Mouse (Mus musculus) midbrain, postnatal 0 days (tissue): ENCODE results near the gene Cfap99. TPM values are rescaled to one million over a fixed set of nuclear protein-coding genes. Genes with fewer than 3 reads are reported as not detected.

Experiments
- ATAC-seq: fragments of 200-750 bp; cut with Nextera tagmentation; 2 replicates; pipeline ENCODE4 v1.8.0; 2017; ENCODE audit warnings: moderate number of reproducible peaks, mild to moderate bottlenecking, moderate TSS enrichment, moderate library complexity; ENCODE audit not compliant: low FRiP score
- DNase-seq: peaks from one replicate; pipeline ENCODE4 v3.0.0-alpha.2; 2015; ENCODE audit warnings: low spot score
- H3K27ac ChIP-seq: fragments of 300-500 bp; sonication (generic); 2 replicates; pipeline ENCODE4 v1.5.1; 2014; ENCODE audit warnings: low read depth, mild to moderate bottlenecking, low read length, mixed read lengths
- H3K27me3 ChIP-seq: fragments of 300-500 bp; sonication (generic); 2 replicates; pipeline ENCODE4 v1.6.1; 2014; ENCODE audit warnings: low read length, control low read depth, mixed read lengths; ENCODE audit not compliant: insufficient read depth
- H3K36me3 ChIP-seq: fragments of 300-500 bp; sonication (generic); 2 replicates; pipeline ENCODE4 v1.6.1; 2014; ENCODE audit warnings: low read length, control low read depth, mixed read lengths; ENCODE audit not compliant: insufficient read depth
- H3K4me1 ChIP-seq: fragments of 300-500 bp; sonication (generic); 2 replicates; pipeline ENCODE4 v1.6.1; 2014; ENCODE audit warnings: mild to moderate bottlenecking, control low read depth, antibody characterized with exemption, low read length, mixed read lengths; ENCODE audit not compliant: insufficient read depth
- H3K4me2 ChIP-seq: fragments of 300-500 bp; sonication (generic); 2 replicates; pipeline ENCODE4 v1.6.1; 2014; ENCODE audit warnings: low read depth, mild to moderate bottlenecking, low read length, mixed read lengths; ENCODE audit not compliant: poor library complexity, severe bottlenecking
- H3K4me3 ChIP-seq: fragments of 300-500 bp; sonication (generic); 2 replicates; pipeline ENCODE4 v1.5.1; 2014; ENCODE audit warnings: low read depth, mild to moderate bottlenecking, low read length, moderate library complexity
- H3K9ac ChIP-seq: fragments of 300-500 bp; sonication (generic); replicated peaks from 2 replicates; pipeline ENCODE4 v1.6.1; 2014; ENCODE audit warnings: mild to moderate bottlenecking, low read length, moderate library complexity, mixed read lengths; ENCODE audit not compliant: poor library complexity, severe bottlenecking
- H3K9me3 ChIP-seq: fragments of 300-500 bp; sonication (generic); 2 replicates; pipeline ENCODE4 v1.6.1; 2016; ENCODE audit warnings: low read length, control low read depth
- CTCF ChIP-seq: IDR thresholded peaks from 2 replicates; pipeline ENCODE4 v1.5.1; 2016; ENCODE audit warnings: antibody characterized with exemption, mild to moderate bottlenecking
- WGBS: fragments of 180-500 bp; shearing (Covaris S2); extraction: QIAGEN DNeasy Blood & Tissue Kit; methylation state at CpG from one replicate; pipeline ENCODE4 v1.1.7; 2014; 5-methylcytosine and 5-hydroxymethylcytosine counted together
- polyA plus RNA-seq: library from polyadenylated mRNA; unstranded; fragments of >200 nt; fragmentation: Nextera tagmentation; extraction: Ambion mirVana; gene quantifications from 2 replicates; pipeline ENCODE4 v1.2.1, GENCODE M21; 2015
- total RNA-seq: library from RNA; depleted of rRNA; stranded (reverse); fragments of >200 nt; gene quantifications from 2 replicates; pipeline ENCODE4 v1.2.3, GENCODE M21; 2014

Gene Cfap99
- total and polyA plus RNA-seq, 2 experiments from 2014 or later, result 0.37 to 2.1 TPM

DNA sequence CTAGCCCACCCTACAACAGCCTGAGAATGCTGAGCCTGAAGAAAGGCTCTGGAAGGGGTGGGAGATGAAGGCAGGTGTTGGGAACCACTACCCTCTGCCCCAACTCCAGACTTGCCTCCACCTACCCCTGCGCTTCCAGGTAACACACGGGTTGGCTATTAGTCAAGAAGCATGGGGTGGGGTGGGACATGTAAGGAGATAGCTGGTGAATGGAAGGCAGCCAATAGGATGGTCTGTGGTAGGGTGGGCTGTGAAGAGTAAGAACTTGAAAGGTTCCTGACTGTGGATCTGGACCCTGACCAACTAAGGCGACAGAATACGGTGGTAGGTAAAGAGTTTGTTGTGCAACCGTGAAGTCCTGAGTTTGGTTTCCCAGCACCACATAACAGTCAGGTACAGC lies 5.0 kb upstream of the Cfap99 start:
- H3K9ac ChIP-seq, result no peak overlapping the region
- no peak overlapping the region for H3K4me2 ChIP-seq
- no peak for DNase-seq
- H3K27me3 ChIP-seq, result peaks cover 6% of the 10 kb centered on the region; the same call in 1 of the 2 replicates
- ATAC-seq, result no peak
- no peak overlapping the region for H3K27ac ChIP-seq
- WGBS, result 80% methylated on average over 5 of the region's 5 CpGs
- H3K9me3 ChIP-seq, result no peaks in the 10 kb centered on the region
- no peaks in the 10 kb centered on the region for H3K36me3 ChIP-seq
- no peak overlapping the region for H3K4me3 ChIP-seq
- no peak for TF ChIP-seq CTCF
- 0 out of 2 replicates have a peak, but pooled peaks cover 4% of the 10 kb centered on the region for H3K4me1 ChIP-seq

DNA sequence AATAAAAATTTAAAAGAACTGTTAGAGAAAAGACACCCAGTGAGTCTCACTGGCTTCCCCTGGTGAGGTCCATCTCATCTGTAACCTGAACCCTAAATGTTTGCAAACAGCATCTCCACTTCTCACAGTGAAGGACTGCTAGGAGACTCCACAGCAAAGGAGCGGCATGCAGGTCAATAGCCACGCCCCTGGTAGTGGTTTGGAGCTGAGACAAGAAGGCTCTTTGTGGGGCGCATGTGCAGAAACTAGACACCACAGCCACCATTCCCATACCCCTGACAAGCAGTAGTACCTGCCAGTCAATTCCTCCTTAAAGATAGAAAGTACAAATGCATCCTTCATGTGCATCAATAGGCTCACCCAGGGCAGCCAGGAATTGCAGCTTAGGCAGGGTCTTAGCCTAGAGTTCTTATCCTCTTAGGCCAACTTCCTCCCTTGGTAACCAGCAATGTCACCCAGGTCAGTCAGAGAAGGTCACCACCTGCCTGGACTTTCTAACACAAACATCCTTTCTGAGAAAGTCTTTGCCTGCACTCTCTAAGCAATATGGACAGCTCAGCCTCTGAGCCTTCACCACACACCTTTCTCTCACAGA lies 4.1 kb upstream of the Cfap99 start:
- no peak overlapping the region for H3K4me3 ChIP-seq
- H3K9me3 ChIP-seq, result no peaks in the 10 kb centered on the region
- 59% methylated on average over 3 of the region's 3 CpGs for WGBS
- no peak overlapping the region for H3K9ac ChIP-seq
- TF ChIP-seq CTCF, result no peak
- no peak overlapping the region for H3K4me2 ChIP-seq
- no peak overlapping the region for H3K27ac ChIP-seq
- ATAC-seq (no peak), DNase-seq (no peak)
- H3K4me1 ChIP-seq, result 0 out of 2 replicates have a peak, but pooled peaks cover 4% of the 10 kb centered on the region
- H3K36me3 ChIP-seq, result no peaks in the 10 kb centered on the region
- peaks cover 6% of the 10 kb centered on the region; the same call in 1 of the 2 replicates for H3K27me3 ChIP-seq

DNA sequence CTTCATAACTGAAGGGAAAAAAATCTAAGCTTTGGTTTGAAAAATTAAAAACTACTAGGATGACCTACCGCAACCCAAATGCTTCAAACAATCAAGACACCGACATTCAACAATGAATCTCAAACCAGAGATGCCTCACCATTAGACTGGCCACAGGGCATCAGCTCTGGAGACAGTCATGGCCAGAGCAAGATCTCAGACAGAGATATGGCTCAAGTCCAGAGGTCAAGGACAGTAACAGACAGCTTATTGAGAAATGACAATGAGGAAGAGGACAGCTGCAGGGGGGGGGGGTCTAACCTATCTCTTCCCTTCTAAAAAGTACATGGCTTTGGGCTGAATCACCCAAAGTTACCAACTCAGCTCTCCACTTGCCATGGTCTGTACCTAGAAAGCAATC lies 3.1 kb upstream of the Cfap99 start:
- DNase-seq, result no peak
- Histone ChIP-seq H3K4me3 (no peak overlapping the region), H3K9me3 (no peaks in the 10 kb centered on the region), H3K36me3 (no peaks in the 10 kb centered on the region), H3K4me1 (0 out of 2 replicates have a peak, but pooled peaks cover 4% of the 10 kb centered on the region), H3K27me3 (peaks cover 6% of the 10 kb centered on the region; the same call in 1 of the 2 replicates), H3K4me2 (no peak overlapping the region), H3K9ac (no peak overlapping the region), H3K27ac (no peak overlapping the region)
- WGBS, result 88% methylated on average over 2 of the region's 2 CpGs
- TF ChIP-seq CTCF, result no peak
- no peak for ATAC-seq

GRCm38 (mm10) chr5:34286516-34286915 lies 1.9 kb upstream of the Cfap99 start:
- 4% methylated on average over 11 of the region's 11 CpGs for WGBS
- H3K9me3 ChIP-seq, result no peaks in the 10 kb centered on the region
- H3K4me3 ChIP-seq, result peak overlapping the region; percentile 48
- ATAC-seq (no peak), DNase-seq (no peak)
- H3K4me1 ChIP-seq, result 0 out of 2 replicates have a peak, but pooled peaks cover 4% of the 10 kb centered on the region
- H3K36me3 ChIP-seq, result no peaks in the 10 kb centered on the region
- peak overlapping the region; percentile 74 for H3K4me2 ChIP-seq
- TF ChIP-seq CTCF, result no peak
- H3K27ac ChIP-seq, result no peak overlapping the region
- peaks cover 6% of the 10 kb centered on the region; the same call in 1 of the 2 replicates for H3K27me3 ChIP-seq
- H3K9ac ChIP-seq, result peak overlapping the region; percentile 54; the same call in 1 of the 2 replicates

DNA sequence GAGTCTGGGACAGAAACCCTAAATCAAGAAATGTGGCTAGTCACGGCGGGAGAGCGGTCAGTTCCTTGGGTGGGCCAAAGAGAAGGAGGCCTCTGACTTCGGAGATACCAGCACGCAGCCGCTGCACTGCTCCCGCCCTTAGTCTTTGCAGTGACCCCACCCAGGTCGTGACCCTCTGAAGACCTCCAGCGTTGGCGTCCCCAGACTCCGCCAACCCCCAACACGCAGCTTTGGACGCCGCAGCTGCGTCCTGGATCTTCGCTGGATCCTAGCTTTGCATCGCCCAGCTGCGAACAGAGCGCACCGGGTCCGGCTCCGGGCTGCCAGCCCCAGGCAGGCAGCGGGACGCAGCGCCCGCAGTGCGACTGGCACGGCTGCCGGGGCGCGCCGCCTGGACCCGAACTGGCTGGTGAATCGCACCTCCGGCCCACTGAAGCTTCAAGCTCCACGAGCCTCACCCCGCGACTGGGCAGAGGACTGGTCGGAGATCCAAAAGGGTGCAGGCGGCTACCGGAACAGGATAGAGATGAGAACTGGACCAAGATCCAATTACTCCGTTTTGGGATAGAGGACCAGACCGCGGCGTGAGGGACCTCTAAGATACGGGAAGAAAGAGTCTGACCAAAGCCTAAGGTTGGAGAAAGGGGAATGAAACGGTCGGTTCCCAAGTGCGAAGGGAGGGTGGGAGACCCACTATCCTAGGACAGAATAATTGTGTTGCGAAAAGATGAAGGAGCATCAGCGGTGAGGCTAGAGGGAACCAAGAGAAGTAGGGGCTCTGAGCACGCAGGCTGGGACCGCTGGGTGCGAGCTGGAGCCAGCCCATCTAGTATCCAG lies 1.2 kb upstream of the Cfap99 start:
- Histone ChIP-seq H3K27ac (no peak overlapping the region), H3K9me3 (no peaks in the 10 kb centered on the region), H3K9ac (peak overlapping the region; percentile 54), H3K4me3 (peak overlapping the region; percentile 48), H3K36me3 (no peaks in the 10 kb centered on the region), H3K4me1 (0 out of 2 replicates have a peak, but pooled peaks cover 4% of the 10 kb centered on the region), H3K4me2 (peak overlapping the region; percentile 74), H3K27me3 (peaks cover 6% of the 10 kb centered on the region; the same call in 1 of the 2 replicates)
- under 1% methylated on average over 54 of the region's 54 CpGs for WGBS
- no peak for ATAC-seq
- no peak for DNase-seq
- TF ChIP-seq CTCF, result no peak

- H3K4me2 ChIP-seq, result peak overlapping the region; percentile 74
- DNase-seq (no peak), ATAC-seq (no peak)
Measured at GRCm38 (mm10) chr5:34287838-34288145, 608 bp upstream of the Cfap99 start.

More at GRCm38 (mm10) chr5:34287838-34288145, 608 bp upstream of the Cfap99 start:
- no peak for TF ChIP-seq CTCF
- Histone ChIP-seq H3K9ac (peak overlapping the region; percentile 62), H3K9me3 (no peaks in the 10 kb centered on the region), H3K4me3 (peak overlapping the region; percentile 48), H3K36me3 (no peaks in the 10 kb centered on the region), H3K27me3 (peaks cover 6% of the 10 kb centered on the region; the same call in 1 of the 2 replicates), H3K4me1 (0 out of 2 replicates have a peak, but pooled peaks cover 4% of the 10 kb centered on the region), H3K27ac (0 out of 2 replicates have a peak overlapping the region, but pooled peaks have one; percentile 47)
- WGBS, result 2% methylated on average over 18 of the region's 18 CpGs
